Mouse (Mus musculus): ENCODE data around the gene Gls2. TPM values are rescaled to one million over a fixed set of nuclear protein-coding genes. Genes with fewer than 3 reads are reported as not detected.
A peak's percentile ranks its signal among the peaks of the same experiment; 100 is the strongest.
"Not testable (repeated sequence)": the region's sequence is repeated elsewhere in the genome, so short reads cannot be mapped to it uniquely, and the experiment has no call there.

Gls2 gene
- total RNA-seq, 2 experiments from 2014 or later = not detected

GRCm38 (mm10) chr10:128193113-128193512, 1.1 kb upstream of the Gls2 start:
- no peak for ATAC-seq (replicated peaks; ENCODE audit: poor library complexity, severe bottlenecking)

- peak; percentile 55 for ATAC-seq (replicated peaks; ENCODE audit: poor library complexity, severe bottlenecking)
These were observed 549 bp downstream of the Gls2 start for GRCm38 (mm10) chr10:128194551-128195461.

DNA sequence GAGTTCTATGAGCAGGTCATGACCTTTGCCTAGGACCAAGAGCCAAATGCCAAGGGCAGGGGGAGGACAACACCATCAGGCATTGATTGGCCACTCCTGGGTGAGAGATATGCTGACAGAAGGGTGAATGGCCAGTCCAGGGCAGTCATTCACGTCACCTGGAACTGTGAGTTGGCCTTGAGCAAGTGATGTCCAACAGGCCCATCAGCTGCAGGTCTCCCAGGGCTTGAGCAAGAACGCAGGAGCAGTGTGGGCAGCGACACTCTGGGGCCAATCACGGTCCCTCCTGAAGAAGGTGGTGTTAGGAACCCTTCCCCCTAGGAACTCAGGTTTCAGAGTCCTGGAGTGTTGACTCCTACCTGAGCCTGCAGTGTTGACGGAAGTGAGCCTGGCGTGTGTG, 7.6 kb downstream of the Gls2 start:
- ATAC-seq (replicated peaks; ENCODE audit: poor library complexity, severe bottlenecking) = no peak

GRCm38 (mm10) chr10:128204941-128205340, 10.7 kb downstream of the Gls2 start:
- no peak for ATAC-seq (replicated peaks; ENCODE audit: poor library complexity, severe bottlenecking)

GRCm38 (mm10) chr10:128208326-128208725, 14.1 kb downstream of the Gls2 start:
- no peak for ATAC-seq (replicated peaks; ENCODE audit: poor library complexity, severe bottlenecking)

GRCm38 (mm10) chr10:128209311-128210009, 15.2 kb downstream of the Gls2 start:
- ATAC-seq (replicated peaks; ENCODE audit: poor library complexity, severe bottlenecking) = no peak

- ATAC-seq (replicated peaks; ENCODE audit: poor library complexity, severe bottlenecking) = no peak
These were observed 15.9 kb downstream of the Gls2 start for GRCm38 (mm10) chr10:128210131-128210530.

- peak; percentile 58 for ATAC-seq (replicated peaks; ENCODE audit: poor library complexity, severe bottlenecking)
These were observed 16.7 kb downstream of the Gls2 start for GRCm38 (mm10) chr10:128210954-128211353.

DNA sequence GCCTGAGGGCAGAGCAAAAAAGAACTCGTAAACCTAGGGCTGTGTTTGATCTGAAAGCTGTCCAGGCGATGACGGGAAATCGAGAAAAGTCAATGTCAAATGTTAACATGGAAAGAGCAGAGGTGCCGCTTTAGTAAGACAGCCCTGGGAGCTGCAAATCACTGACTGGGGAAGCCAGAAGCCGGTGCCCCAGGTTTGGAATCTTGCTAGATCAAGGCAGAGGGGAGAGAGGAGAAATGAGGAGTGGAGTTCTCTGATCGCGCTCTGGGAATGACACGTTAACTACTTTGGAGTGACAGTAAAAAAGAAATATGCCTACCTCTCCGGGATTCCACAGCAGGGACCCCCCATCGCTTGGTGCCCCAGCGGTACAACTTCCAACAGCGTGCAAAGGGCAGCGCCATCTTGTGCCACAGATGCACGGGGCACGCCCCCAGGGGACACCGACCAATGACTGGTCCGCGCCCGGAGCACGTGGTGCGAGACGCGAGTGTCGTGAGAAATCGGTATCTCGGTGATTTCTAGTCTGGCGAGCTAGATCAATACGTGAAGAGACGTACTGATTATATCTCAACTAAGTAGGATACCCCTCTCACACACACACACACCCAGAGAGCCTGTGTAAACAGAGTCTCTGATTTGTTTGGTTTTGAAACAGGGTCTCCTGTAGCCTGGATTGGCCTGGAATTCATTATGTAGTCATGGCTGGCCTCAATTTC, 17.3 kb downstream of the Gls2 start, which contains the start of gene Spryd4:
Gene Spryd4, minus strand, starts transcription at position 418 of the 719 bp plus-strand sequence.
- peak; percentile 86 for ATAC-seq (replicated peaks; ENCODE audit: poor library complexity, severe bottlenecking)

DNA sequence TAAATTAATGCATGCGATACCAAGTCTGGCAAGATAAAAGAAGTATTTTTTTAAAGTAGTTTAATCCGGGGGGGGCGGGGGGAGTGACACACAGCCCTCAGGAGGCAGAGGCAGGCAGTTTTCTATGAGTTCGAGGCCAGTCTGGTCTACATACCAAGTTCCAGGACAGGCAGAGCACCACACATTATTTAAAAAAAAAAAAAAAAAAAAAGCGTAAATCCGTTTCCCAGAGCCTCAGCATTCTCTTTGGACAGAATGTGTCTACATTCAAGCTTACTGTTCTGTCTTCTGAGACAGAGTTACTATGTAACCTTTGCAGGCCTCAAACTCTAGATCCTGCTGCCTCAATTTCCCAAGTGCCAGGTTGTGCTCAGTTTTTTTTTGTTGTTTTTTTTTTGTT, 17.9 kb downstream of the Gls2 start:
- ATAC-seq (replicated peaks; ENCODE audit: poor library complexity, severe bottlenecking) = no peak

DNA sequence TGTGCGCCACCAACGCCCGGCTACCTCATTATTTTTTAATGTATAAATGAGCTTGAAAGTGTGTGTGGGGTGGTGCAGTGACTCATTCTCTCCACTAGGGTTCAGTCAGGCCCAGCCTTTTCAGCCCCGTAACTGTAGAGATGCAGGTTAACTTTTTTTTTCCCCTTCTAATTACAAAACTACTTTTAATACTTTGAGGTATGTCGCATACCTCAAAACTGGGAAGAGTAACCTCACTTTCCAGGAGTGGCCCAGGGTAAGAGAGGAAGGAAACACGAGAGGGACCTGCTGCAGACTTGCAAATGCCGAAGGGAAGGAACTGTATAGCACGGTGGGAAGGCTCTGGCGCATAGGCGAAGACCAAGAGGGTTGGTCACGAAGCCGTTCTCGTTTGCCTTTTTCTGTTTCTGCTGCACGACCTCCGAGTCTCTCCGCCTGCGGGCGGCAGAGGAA, 18.6 kb downstream of the Gls2 start:
- peak; percentile 60 for ATAC-seq (replicated peaks; ENCODE audit: poor library complexity, severe bottlenecking)

DNA sequence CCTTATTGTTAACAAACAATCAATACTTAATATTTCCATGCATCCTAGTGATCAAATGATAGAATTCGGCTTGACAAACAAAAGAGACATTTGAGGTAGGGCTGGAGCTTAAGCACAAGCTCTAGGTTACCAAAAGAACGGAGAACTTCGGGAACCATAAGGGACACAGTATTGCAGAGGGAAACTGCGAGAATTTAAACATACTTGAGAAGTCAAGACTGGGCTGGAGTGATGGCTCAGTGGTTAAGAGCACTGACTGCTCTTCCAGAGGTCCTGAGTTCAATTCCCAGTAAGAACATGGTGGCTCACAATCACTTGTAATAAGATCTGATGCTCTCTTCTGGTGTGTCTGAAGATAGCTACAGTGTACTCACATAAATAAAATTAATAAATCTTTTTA, 19.9 kb downstream of the Gls2 start:
- not testable (repeated sequence) for ATAC-seq (replicated peaks; ENCODE audit: poor library complexity, severe bottlenecking)

DNA sequence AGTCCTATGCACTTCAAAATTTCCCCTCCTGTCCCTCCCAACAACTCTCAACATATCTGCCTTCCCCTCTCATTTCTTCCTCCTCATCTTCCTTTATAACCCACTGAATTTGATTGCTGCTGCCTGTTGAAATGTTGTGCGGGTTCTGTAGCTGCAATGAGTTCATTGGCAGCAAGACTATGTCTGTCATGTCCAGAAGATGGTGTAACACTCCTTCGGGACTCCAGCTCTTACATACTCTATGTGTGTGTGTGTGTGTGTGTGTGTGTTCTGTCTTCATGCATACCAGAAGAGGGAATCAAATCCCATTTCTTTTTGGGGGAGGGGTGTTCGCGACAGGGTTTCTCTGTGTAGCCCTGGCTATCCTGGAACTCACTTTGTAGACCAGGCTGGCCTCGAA, 20.7 kb downstream of the Gls2 start:
- ATAC-seq (replicated peaks; ENCODE audit: poor library complexity, severe bottlenecking) = no peak

GRCm38 (mm10) chr10:128218387-128219117, 24.3 kb downstream of the Gls2 start:
- no peak for ATAC-seq (replicated peaks; ENCODE audit: poor library complexity, severe bottlenecking)

- no peak for ATAC-seq (replicated peaks; ENCODE audit: poor library complexity, severe bottlenecking)
These were observed 27.5 kb downstream of the Gls2 start for GRCm38 (mm10) chr10:128221533-128222286.

GRCm38 (mm10) chr10:128225064-128225463, 30.8 kb downstream of the Gls2 start:
- no peak for ATAC-seq (replicated peaks; ENCODE audit: poor library complexity, severe bottlenecking)

GRCm38 (mm10) chr10:128225538-128225937, 31.3 kb downstream of the Gls2 start, which contains the start of gene Mip:
TSS of gene Mip (plus strand) at chr10:128225838.
- ATAC-seq (replicated peaks; ENCODE audit: poor library complexity, severe bottlenecking) = no peak

- no peak for ATAC-seq (replicated peaks; ENCODE audit: poor library complexity, severe bottlenecking)
These were observed 33.3 kb downstream of the Gls2 start for GRCm38 (mm10) chr10:128227592-128227991.

DNA sequence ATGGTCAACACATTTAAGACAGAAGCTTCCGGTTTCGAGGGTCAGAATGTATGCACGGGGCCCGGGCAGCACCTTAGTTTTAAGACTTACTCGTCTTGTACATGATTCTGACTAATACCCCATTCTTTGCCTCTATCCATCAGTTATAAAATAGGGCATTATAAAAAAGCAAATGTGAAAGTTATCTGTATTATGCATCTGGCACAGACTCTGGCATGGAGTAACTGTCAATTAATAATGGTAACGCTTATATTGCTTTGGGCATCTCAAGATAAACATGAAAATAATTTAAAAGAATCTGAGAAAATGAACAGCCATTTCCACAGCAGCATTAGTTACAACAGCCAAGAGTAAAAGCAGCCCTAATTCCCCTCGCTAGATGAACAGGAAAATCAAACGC, 33.8 kb downstream of the Gls2 start:
- no peak for ATAC-seq (replicated peaks; ENCODE audit: poor library complexity, severe bottlenecking)

All from granulocyte monocyte progenitor cell, adult 5-6 weeks (primary cell).